Mouse (Mus musculus): ENCODE results near the gene Klf9. TPM values are rescaled to one million over a fixed set of nuclear protein-coding genes. Genes with fewer than 3 reads are reported as not detected.

The Klf9 gene
- polyA plus RNA-seq, 2 experiments: 2.1 TPM

- peak overlapping the region; percentile 62 for H3K4me3 ChIP-seq (replicated peaks; ENCODE audit: low read length)
- no peak for TF ChIP-seq POLR2A (IDR thresholded peaks at IDR 0.05; ENCODE audit: borderline replicate concordance, extremely low read depth, insufficient read depth, insufficient read length)
- H3K27ac ChIP-seq (replicated peaks; ENCODE audit: low read depth, low read length): peak overlapping the region; percentile 67
- no peaks in the 10 kb centered on the region for H3K9me3 ChIP-seq (ENCODE audit: control insufficient read depth, low read length)
- peaks cover 11% of the 10 kb centered on the region for H3K27me3 ChIP-seq (ENCODE audit: control insufficient read depth, insufficient read depth, low read length)
- ATAC-seq (ENCODE audit: low FRiP score, low read depth) (no peak), DNase-seq (ENCODE audit: low spot score) (peak; percentile 75)
- peak overlapping the region; percentile 56 for H3K9ac ChIP-seq (ENCODE audit: low read depth, low read length, severe bottlenecking)
- H3K4me2 ChIP-seq (replicated peaks; ENCODE audit: low read depth, low read length, severe bottlenecking): peak overlapping the region; percentile 95
- no peaks in the 10 kb centered on the region for H3K36me3 ChIP-seq (ENCODE audit: control insufficient read depth, insufficient read depth, low read length)
- WGBS: under 1% methylated on average over 39 of the region's 94 CpGs
- H3K4me1 ChIP-seq (ENCODE audit: control insufficient read depth, insufficient read depth, low read length): peaks cover 15% of the 10 kb centered on the region
Observed at GRCm38 (mm10) chr19:23141391-23142281, 610 bp downstream of the Klf9 start.

DNA sequence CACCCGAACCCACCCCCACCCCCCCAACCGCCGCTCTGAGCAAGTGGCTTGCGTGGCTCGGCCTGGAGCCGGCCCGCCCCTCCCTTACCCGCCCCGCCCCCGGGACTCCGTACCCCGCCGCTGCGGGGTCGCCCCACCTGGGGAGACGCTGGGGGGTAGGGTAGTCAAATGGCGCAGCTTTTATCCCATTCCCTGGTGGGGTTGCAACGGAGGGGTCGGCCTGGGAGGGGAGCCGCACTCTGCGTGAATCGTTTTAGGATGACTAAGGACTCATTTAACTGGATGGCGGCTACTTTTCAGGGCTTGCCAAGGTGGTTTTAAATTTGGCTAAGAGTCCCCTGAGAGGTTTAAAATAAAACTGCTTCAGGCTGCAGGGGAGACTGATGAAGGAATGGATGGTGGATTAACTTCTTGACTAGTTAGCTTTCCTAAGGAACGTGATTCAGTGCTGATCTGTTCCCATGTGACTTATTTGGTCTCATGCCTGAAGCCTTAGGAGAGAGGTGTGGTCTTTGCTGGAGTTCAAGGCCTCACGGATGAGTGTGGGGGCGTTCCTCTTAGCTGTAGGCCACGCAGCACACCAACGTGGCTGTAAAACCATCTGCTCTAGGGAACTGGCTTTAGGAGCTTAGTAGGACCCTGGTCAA is 1.5 kb downstream of the Klf9 start:
- H3K27ac ChIP-seq (replicated peaks; ENCODE audit: low read depth, low read length): no peak overlapping the region
- peaks cover 9% of the 10 kb centered on the region; the same call in 1 of the 2 replicates for H3K27me3 ChIP-seq (ENCODE audit: control insufficient read depth, insufficient read depth, low read length)
- DNase-seq (ENCODE audit: low spot score) (peak; percentile 32), ATAC-seq (ENCODE audit: low FRiP score, low read depth) (no peak)
- peak overlapping the region; percentile 62 for H3K4me3 ChIP-seq (replicated peaks; ENCODE audit: low read length)
- no peaks in the 10 kb centered on the region for H3K36me3 ChIP-seq (ENCODE audit: control insufficient read depth, insufficient read depth, low read length)
- WGBS: under 1% methylated on average over 25 of the region's 28 CpGs
- peak overlapping the region; percentile 95 for H3K4me2 ChIP-seq (replicated peaks; ENCODE audit: low read depth, low read length, severe bottlenecking)
- peak overlapping the region; percentile 56; the same call in 1 of the 2 replicates for H3K9ac ChIP-seq (ENCODE audit: low read depth, low read length, severe bottlenecking)
- no peaks in the 10 kb centered on the region for H3K9me3 ChIP-seq (ENCODE audit: control insufficient read depth, low read length)
- no peak for TF ChIP-seq POLR2A (IDR thresholded peaks at IDR 0.05; ENCODE audit: borderline replicate concordance, extremely low read depth, insufficient read depth, insufficient read length)
- H3K4me1 ChIP-seq (ENCODE audit: control insufficient read depth, insufficient read depth, low read length): peaks cover 15% of the 10 kb centered on the region

DNA sequence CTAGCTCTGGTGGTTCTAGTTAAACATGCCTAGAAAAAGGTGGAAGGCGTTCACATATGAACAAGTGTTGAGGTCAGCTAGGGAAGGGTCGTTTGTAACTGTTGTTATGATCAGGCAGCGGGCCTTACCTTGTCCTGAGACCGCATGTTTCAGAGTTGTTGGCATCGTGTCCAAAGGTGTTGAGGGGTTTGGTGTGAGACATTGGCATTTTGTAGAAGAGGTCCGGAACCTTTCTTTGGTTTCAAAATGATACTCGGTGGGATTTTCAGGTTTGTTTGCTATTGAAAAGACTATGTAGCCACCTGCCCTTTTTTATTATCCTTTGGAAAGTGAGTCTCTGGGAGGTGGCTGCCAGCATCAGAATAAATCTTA is 2.0 kb downstream of the Klf9 start:
- DNase-seq (ENCODE audit: low spot score): no peak
- Histone ChIP-seq H3K36me3 (ENCODE audit: control insufficient read depth, insufficient read depth, low read length) (no peaks in the 10 kb centered on the region), H3K4me3 (replicated peaks; ENCODE audit: low read length) (peak overlapping the region; percentile 62), H3K4me2 (replicated peaks; ENCODE audit: low read depth, low read length, severe bottlenecking) (peak overlapping the region; percentile 95; the same call in 1 of the 2 replicates), H3K4me1 (ENCODE audit: control insufficient read depth, insufficient read depth, low read length) (peaks cover 15% of the 10 kb centered on the region), H3K9me3 (ENCODE audit: control insufficient read depth, low read length) (no peaks in the 10 kb centered on the region), H3K27me3 (ENCODE audit: control insufficient read depth, insufficient read depth, low read length) (peaks cover 9% of the 10 kb centered on the region; the same call in 1 of the 2 replicates), H3K27ac (replicated peaks; ENCODE audit: low read depth, low read length) (no peak overlapping the region), H3K9ac (ENCODE audit: low read depth, low read length, severe bottlenecking) (no peak overlapping the region)
- TF ChIP-seq POLR2A (IDR thresholded peaks at IDR 0.05; ENCODE audit: borderline replicate concordance, extremely low read depth, insufficient read depth, insufficient read length): no peak
- 52% methylated on average over 7 of the region's 7 CpGs for WGBS
- no peak for ATAC-seq (ENCODE audit: low FRiP score, low read depth)

- Histone ChIP-seq H3K27me3 (ENCODE audit: control insufficient read depth, insufficient read depth, low read length) (peaks cover 9% of the 10 kb centered on the region; the same call in 1 of the 2 replicates), H3K36me3 (ENCODE audit: control insufficient read depth, insufficient read depth, low read length) (no peaks in the 10 kb centered on the region), H3K9me3 (ENCODE audit: control insufficient read depth, low read length) (no peaks in the 10 kb centered on the region), H3K27ac (replicated peaks; ENCODE audit: low read depth, low read length) (no peak overlapping the region), H3K4me3 (replicated peaks; ENCODE audit: low read length) (no peak overlapping the region), H3K4me1 (ENCODE audit: control insufficient read depth, insufficient read depth, low read length) (peaks cover 15% of the 10 kb centered on the region), H3K9ac (ENCODE audit: low read depth, low read length, severe bottlenecking) (no peak overlapping the region), H3K4me2 (replicated peaks; ENCODE audit: low read depth, low read length, severe bottlenecking) (no peak overlapping the region)
- TF ChIP-seq POLR2A (IDR thresholded peaks at IDR 0.05; ENCODE audit: borderline replicate concordance, extremely low read depth, insufficient read depth, insufficient read length): no peak
- 70% methylated on average over 8 of the region's 8 CpGs for WGBS
- no peak for ATAC-seq (ENCODE audit: low FRiP score, low read depth)
- DNase-seq (ENCODE audit: low spot score): no peak
Observed at GRCm38 (mm10) chr19:23143541-23143940, 2.5 kb downstream of the Klf9 start.

DNA sequence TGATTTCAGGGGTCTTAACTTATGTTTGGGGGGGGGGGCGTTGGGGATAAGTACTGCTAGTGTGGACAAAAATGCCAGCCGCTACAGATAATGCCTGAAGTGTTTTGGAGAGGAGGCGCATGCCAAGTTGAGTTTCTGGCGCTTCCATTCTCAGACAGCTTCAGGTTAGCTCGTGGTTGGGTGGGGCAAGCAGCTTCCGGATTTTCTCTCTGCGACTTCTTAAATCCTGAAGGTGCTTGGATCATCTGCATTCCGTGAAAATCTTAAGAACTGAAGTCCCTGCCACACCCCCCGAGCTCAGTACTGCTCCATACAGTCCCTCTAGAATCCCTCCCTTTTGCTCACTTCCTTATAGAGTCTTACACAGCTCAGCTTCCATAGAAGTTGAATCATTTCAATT is 3.0 kb downstream of the Klf9 start:
- no peak for ATAC-seq (ENCODE audit: low FRiP score, low read depth)
- H3K4me2 ChIP-seq (replicated peaks; ENCODE audit: low read depth, low read length, severe bottlenecking): no peak overlapping the region
- TF ChIP-seq POLR2A (IDR thresholded peaks at IDR 0.05; ENCODE audit: borderline replicate concordance, extremely low read depth, insufficient read depth, insufficient read length): no peak
- no peak overlapping the region for H3K27ac ChIP-seq (replicated peaks; ENCODE audit: low read depth, low read length)
- H3K4me3 ChIP-seq (replicated peaks; ENCODE audit: low read length): no peak overlapping the region
- no peaks in the 10 kb centered on the region for H3K36me3 ChIP-seq (ENCODE audit: control insufficient read depth, insufficient read depth, low read length)
- no peak for DNase-seq (ENCODE audit: low spot score)
- no peaks in the 10 kb centered on the region for H3K9me3 ChIP-seq (ENCODE audit: control insufficient read depth, low read length)
- 57% methylated on average over 9 of the region's 9 CpGs for WGBS
- peaks cover 15% of the 10 kb centered on the region for H3K4me1 ChIP-seq (ENCODE audit: control insufficient read depth, insufficient read depth, low read length)
- peaks cover 9% of the 10 kb centered on the region; the same call in 1 of the 2 replicates for H3K27me3 ChIP-seq (ENCODE audit: control insufficient read depth, insufficient read depth, low read length)
- H3K9ac ChIP-seq (ENCODE audit: low read depth, low read length, severe bottlenecking): no peak overlapping the region

All from limb, embryonic 14.5 days (tissue).